Mouse (Mus musculus) liver, postnatal 0 days (tissue): Measurements from ENCODE around the gene Snx29.

Experiments used
- CTCF ChIP-seq: sonication (generic); IDR thresholded peaks from 2 replicates; pipeline ENCODE4 v1.5.1; 2016; ENCODE audit warnings: antibody characterized with exemption, low read depth
- EP300 ChIP-seq: IDR thresholded peaks from 2 replicates; pipeline ENCODE4 v1.6.1; 2016; ENCODE audit warnings: antibody characterized with exemption, low read depth, mild to moderate bottlenecking

DNA sequence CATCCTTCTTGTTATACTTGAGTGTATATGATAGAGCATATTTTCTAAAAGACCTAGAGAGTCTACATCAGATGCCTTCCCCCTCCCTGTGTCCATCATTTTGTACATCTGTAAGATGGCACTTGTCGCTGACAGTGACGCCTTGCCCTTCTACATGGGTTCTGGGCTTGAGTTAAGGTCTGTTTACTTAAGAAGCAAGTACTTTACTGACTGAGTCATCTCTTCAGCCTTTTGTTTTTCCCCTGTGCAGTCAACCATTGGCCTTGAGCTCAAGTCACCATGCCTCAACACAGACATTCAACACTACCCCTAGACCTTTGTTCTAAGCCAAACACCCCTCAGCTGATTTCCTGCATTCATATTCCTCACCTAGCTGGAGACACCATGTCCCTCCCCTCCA lies 385.4 kb downstream of the Snx29 start:
- no peak for TF ChIP-seq CTCF
- no peak for TF ChIP-seq EP300
